Mouse (Mus musculus) forebrain, embryonic 16.5 days (tissue): Measurements from ENCODE around the gene Mocs1. TPM values are rescaled to one million over a fixed set of nuclear protein-coding genes. Genes with fewer than 3 reads are reported as not detected.

Experiments
- ATAC-seq: fragments of 200-750 bp; cut with Nextera tagmentation; 2 replicates; pipeline ENCODE4 v1.8.0; 2017; ENCODE audit warnings: mild to moderate bottlenecking, moderate library complexity
- H3K27ac ChIP-seq: fragments of 300-500 bp; sonication (generic); 2 replicates; pipeline ENCODE4 v1.5.1; 2014; ENCODE audit warnings: low read length, control low read depth
- H3K27me3 ChIP-seq: fragments of 300-500 bp; sonication (generic); replicated peaks from 2 replicates; pipeline ENCODE4 v1.6.1; 2014; ENCODE audit warnings: low read length; ENCODE audit not compliant: control insufficient read depth, insufficient read depth
- H3K36me3 ChIP-seq: fragments of 300-500 bp; sonication (generic); 2 replicates; pipeline ENCODE4 v1.6.1; 2014; ENCODE audit not compliant: control insufficient read depth, insufficient read depth
- H3K4me1 ChIP-seq: fragments of 300-500 bp; sonication (generic); replicated peaks from 2 replicates; pipeline ENCODE4 v1.6.1; 2014; ENCODE audit warnings: low read length; ENCODE audit not compliant: control insufficient read depth, insufficient read depth
- H3K4me2 ChIP-seq: fragments of 300-500 bp; sonication (generic); 2 replicates; pipeline ENCODE4 v1.6.1; 2014; ENCODE audit warnings: mild to moderate bottlenecking, low read length, control low read depth
- H3K4me3 ChIP-seq: fragments of 300-500 bp; sonication (generic); replicated peaks from 2 replicates; pipeline ENCODE4 v1.5.1; 2014; ENCODE audit warnings: mild to moderate bottlenecking, low read length, control low read depth
- H3K9ac ChIP-seq: fragments of 300-500 bp; sonication (generic); replicated peaks from 2 replicates; pipeline ENCODE4 v1.6.1; 2014; ENCODE audit warnings: low read depth, low read length, control low read depth
- H3K9me3 ChIP-seq: fragments of 300-500 bp; sonication (generic); 2 replicates; pipeline ENCODE4 v1.6.1; 2016; ENCODE audit warnings: low read length; ENCODE audit not compliant: control insufficient read depth
- WGBS: fragments of 180-500 bp; shearing (Covaris S2); extraction: QIAGEN DNeasy Blood & Tissue Kit; methylation state at CpG from one replicate; pipeline ENCODE4 v1.1.7; 2014; 5-methylcytosine and 5-hydroxymethylcytosine counted together
- polyA plus RNA-seq: library from polyadenylated mRNA; unstranded; fragments of >200 nt; fragmentation: Nextera tagmentation; extraction: Ambion mirVana; gene quantifications from 2 replicates; pipeline ENCODE4 v1.2.1, GENCODE M21; 2015

The Mocs1 gene
- polyA plus RNA-seq, 1 experiment from 2014 or later, result 5.1 TPM

GRCm38 (mm10) chr17:49428751-49429415 lies 721 bp downstream of the Mocs1 start:
- Histone ChIP-seq H3K4me2 (peak overlapping the region; percentile 71), H3K9ac (peak overlapping the region; percentile 89), H3K4me3 (peak overlapping the region; percentile 74), H3K27me3 (no peaks in the 10 kb centered on the region), H3K27ac (no peak overlapping the region), H3K36me3 (no peaks in the 10 kb centered on the region), H3K9me3 (no peaks in the 10 kb centered on the region), H3K4me1 (peaks cover 17% of the 10 kb centered on the region)
- 67% methylated on average over 13 of the region's 13 CpGs for WGBS
- no peak for ATAC-seq

- H3K27me3 ChIP-seq, result no peaks in the 10 kb centered on the region
- peaks cover 17% of the 10 kb centered on the region for H3K4me1 ChIP-seq
- no peak overlapping the region for H3K4me2 ChIP-seq
- no peaks in the 10 kb centered on the region for H3K9me3 ChIP-seq
- H3K36me3 ChIP-seq, result no peaks in the 10 kb centered on the region
- no peak for ATAC-seq
- H3K27ac ChIP-seq, result no peak overlapping the region
- H3K4me3 ChIP-seq, result no peak overlapping the region
- 91% methylated on average over 6 of the region's 6 CpGs for WGBS
- H3K9ac ChIP-seq, result no peak overlapping the region
Observed at GRCm38 (mm10) chr17:49429471-49430129, 1.4 kb downstream of the Mocs1 start.

GRCm38 (mm10) chr17:49430136-49430535 lies 2.0 kb downstream of the Mocs1 start:
- Histone ChIP-seq H3K36me3 (0 out of 2 replicates have a peak, but pooled peaks cover under 1% of the 10 kb centered on the region), H3K4me1 (peaks cover 17% of the 10 kb centered on the region), H3K4me3 (no peak overlapping the region), H3K9me3 (no peaks in the 10 kb centered on the region), H3K27ac (no peak overlapping the region), H3K9ac (no peak overlapping the region), H3K4me2 (no peak overlapping the region), H3K27me3 (no peaks in the 10 kb centered on the region)
- 80% methylated on average over 6 of the region's 6 CpGs for WGBS
- no peak for ATAC-seq

- 92% methylated on average over 6 of the region's 6 CpGs for WGBS
- ATAC-seq, result no peak
- H3K36me3 ChIP-seq, result peaks cover 7% of the 10 kb centered on the region; the same call in 1 of the 2 replicates
Observed at GRCm38 (mm10) chr17:49431176-49431575, 3.0 kb downstream of the Mocs1 start.

GRCm38 (mm10) chr17:49432071-49432711 lies 4.0 kb downstream of the Mocs1 start:
- peaks cover 17% of the 10 kb centered on the region for H3K4me1 ChIP-seq
- no peak overlapping the region for H3K4me3 ChIP-seq
- H3K27ac ChIP-seq, result no peak overlapping the region
- no peaks in the 10 kb centered on the region for H3K9me3 ChIP-seq
- H3K4me2 ChIP-seq, result no peak overlapping the region
- H3K36me3 ChIP-seq, result peaks cover 7% of the 10 kb centered on the region; the same call in 1 of the 2 replicates
- 69% methylated on average over 4 of the region's 4 CpGs for WGBS
- no peaks in the 10 kb centered on the region for H3K27me3 ChIP-seq
- no peak overlapping the region for H3K9ac ChIP-seq
- ATAC-seq, result no peak

More at GRCm38 (mm10) chr17:49431176-49431575, 3.0 kb downstream of the Mocs1 start:
- H3K4me2 ChIP-seq, result no peak overlapping the region
- H3K27ac ChIP-seq, result no peak overlapping the region
- peaks cover 17% of the 10 kb centered on the region for H3K4me1 ChIP-seq
- H3K27me3 ChIP-seq, result no peaks in the 10 kb centered on the region
- no peak overlapping the region for H3K9ac ChIP-seq
- H3K4me3 ChIP-seq, result no peak overlapping the region
- no peaks in the 10 kb centered on the region for H3K9me3 ChIP-seq

- H3K27ac ChIP-seq, result no peak overlapping the region
- ATAC-seq, result no peak
- no peak overlapping the region for H3K4me3 ChIP-seq
- 96% methylated on average over 6 of the region's 6 CpGs for WGBS
- no peaks in the 10 kb centered on the region for H3K9me3 ChIP-seq
- H3K36me3 ChIP-seq, result peaks cover 7% of the 10 kb centered on the region; the same call in 1 of the 2 replicates
- H3K4me2 ChIP-seq, result no peak overlapping the region
- H3K9ac ChIP-seq, result no peak overlapping the region
- peaks cover 17% of the 10 kb centered on the region for H3K4me1 ChIP-seq
- no peaks in the 10 kb centered on the region for H3K27me3 ChIP-seq
Observed at GRCm38 (mm10) chr17:49433071-49433470, 4.9 kb downstream of the Mocs1 start.

DNA sequence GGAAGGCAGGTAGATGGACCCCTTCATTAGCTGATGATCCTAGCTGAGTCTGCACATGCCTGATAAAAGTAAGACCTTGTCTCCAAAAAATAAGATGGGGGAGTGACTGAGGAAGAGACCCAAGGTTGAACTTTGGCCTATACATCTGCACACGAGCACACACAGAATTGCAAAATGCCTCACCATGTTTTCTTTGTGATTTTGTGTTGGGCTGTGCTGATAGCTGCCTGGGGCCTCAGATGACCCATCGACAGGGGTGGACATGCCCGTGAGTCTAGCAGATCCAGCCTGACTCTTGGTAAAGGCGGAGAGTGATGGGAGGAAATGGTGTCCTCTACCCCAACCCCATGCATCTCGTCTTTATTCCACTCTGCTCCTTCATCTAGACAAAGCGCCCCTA lies 6.1 kb downstream of the Mocs1 start:
- no peak overlapping the region for H3K4me2 ChIP-seq
- peaks cover 9% of the 10 kb centered on the region; the same call in 1 of the 2 replicates for H3K4me1 ChIP-seq
- H3K27ac ChIP-seq, result no peak overlapping the region
- H3K27me3 ChIP-seq, result no peaks in the 10 kb centered on the region
- no peak for ATAC-seq
- peaks cover 7% of the 10 kb centered on the region; the same call in 1 of the 2 replicates for H3K36me3 ChIP-seq
- H3K9ac ChIP-seq, result no peak overlapping the region
- no peaks in the 10 kb centered on the region for H3K9me3 ChIP-seq
- WGBS, result 86% methylated on average over 6 of the region's 6 CpGs
- H3K4me3 ChIP-seq, result no peak overlapping the region

GRCm38 (mm10) chr17:49435081-49435480 lies 6.9 kb downstream of the Mocs1 start:
- no peak overlapping the region for H3K4me3 ChIP-seq
- H3K27me3 ChIP-seq, result no peaks in the 10 kb centered on the region
- peaks cover 7% of the 10 kb centered on the region; the same call in 1 of the 2 replicates for H3K36me3 ChIP-seq
- no peaks in the 10 kb centered on the region for H3K9me3 ChIP-seq
- H3K4me2 ChIP-seq, result no peak overlapping the region
- no peak for ATAC-seq
- 96% methylated on average over 10 of the region's 10 CpGs for WGBS
- no peak overlapping the region for H3K9ac ChIP-seq
- no peak overlapping the region for H3K27ac ChIP-seq
- peaks cover 3% of the 10 kb centered on the region; the same call in 1 of the 2 replicates for H3K4me1 ChIP-seq

- H3K36me3 ChIP-seq, result peaks cover 7% of the 10 kb centered on the region; the same call in 1 of the 2 replicates
- no peak for ATAC-seq
- 87% methylated on average over 6 of the region's 6 CpGs for WGBS
- H3K9me3 ChIP-seq, result no peaks in the 10 kb centered on the region
- H3K9ac ChIP-seq, result no peak overlapping the region
- H3K4me1 ChIP-seq, result no peaks in the 10 kb centered on the region
- no peak overlapping the region for H3K27ac ChIP-seq
- H3K27me3 ChIP-seq, result no peaks in the 10 kb centered on the region
- no peak overlapping the region for H3K4me2 ChIP-seq
- H3K4me3 ChIP-seq, result no peak overlapping the region
Observed at GRCm38 (mm10) chr17:49436631-49437030, 8.5 kb downstream of the Mocs1 start.
